Mouse (Mus musculus) kidney, postnatal 36 days (tissue): ENCODE data around the gene Cenpa.
A peak's percentile ranks its signal among the peaks of the same experiment; 100 is the strongest.

ENCODE experiments used
- DNase-seq, 2 experiments: peaks; one replicate each; pipeline ENCODE4 v3.0.0; 2021 to 2022; ENCODE audit warnings: mixed read lengths in 2 of 2

The Cenpa gene

GRCm38 (mm10) chr5:30666391-30667195 is at the start of gene Cenpa:
Gene Cenpa (plus strand): TSS chr5:30666777.
- DNase-seq: peak; percentile 92 to 99

DNA sequence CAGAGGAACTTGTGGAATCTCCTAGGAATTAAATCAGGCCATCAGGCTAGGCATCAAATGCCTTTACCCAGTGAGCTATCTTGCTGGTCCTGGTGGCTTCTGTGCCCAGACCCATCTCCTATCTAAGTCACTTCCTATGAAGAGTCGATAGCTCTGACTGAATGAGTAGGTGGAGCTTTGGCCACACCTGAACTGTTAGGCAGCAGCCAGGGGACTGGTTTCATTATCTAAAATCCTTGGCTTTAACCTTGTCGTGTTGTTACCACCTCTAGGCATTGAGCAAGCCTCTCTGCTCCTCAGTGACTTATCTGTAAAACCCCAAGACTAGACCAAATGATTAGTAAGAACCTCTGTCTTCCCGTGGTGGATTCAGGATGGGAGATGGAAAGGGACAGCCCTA is 49.2 kb upstream of the Cenpa start:
- DNase-seq: no peak

DNA sequence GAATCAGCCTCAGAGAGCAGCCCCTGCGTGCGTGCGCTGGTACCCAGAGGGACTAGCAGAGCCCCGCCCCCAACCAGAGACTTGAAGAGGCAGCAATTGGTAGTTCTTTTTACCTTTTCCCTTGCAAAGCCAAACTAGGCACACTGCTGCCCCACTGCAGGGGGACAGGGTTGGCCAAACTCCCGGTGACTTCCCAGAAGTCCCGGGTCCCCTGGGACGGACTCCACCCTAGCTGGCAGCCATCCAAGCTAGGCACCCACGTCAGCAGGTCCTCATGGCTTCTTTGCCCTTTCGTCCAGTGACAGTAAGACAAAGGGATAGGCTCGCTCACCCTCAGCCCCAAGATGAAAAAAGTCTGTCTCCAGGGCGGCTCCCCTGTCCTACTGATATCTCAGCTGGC is 48.7 kb upstream of the Cenpa start:
- DNase-seq: peak; percentile 49 to 70

DNA sequence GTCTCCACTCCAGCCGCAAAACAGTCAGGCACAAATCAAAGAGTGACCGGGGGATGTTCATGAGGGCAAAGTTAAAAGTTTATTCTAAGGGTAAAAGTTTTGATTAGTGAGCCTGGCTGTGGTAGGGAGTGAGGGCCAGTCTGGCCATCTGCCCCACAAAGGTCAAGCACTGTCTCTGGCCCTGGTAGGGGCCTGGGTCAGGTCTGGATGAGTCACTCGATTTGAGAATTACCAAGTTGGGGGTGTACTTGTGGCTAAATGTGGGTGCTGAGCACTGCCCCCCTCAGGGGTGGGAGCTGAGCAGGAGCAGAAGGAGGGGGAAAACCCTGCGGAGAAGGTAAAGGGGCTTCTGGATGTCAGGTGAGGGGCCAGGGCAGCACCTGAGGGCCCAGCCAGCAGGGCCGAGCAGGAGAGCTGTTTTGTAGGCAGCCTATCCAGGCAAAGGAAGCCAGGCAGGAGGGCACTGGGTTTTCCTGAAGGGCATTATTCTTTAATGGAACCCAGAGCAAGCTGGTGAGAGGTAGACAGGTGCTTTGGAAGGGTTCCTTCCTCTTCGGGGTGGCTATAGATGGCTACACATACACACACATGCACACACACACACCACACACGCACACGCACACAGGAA is 48.1 kb upstream of the Cenpa start:
- DNase-seq: no peak

DNA sequence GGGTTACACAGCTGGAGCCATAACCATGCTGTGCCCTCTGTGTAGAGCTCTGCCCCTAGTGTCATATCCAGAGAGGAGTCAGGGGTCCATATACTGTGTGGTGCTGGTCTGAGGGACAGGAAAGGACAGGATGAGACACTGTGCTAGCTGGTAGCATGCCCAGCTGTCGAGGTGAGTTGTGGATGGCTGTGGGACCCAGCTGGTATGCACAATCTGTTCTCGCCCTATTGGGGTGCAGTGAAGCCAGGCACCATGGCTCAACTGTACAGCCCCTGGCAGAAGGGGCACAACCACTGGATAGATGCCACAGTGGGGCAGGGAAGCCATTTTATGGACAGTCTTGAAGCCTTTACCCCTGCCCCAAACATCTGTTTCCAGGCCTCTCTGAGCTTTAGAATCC is 47.4 kb upstream of the Cenpa start:
- DNase-seq: no peak

DNA sequence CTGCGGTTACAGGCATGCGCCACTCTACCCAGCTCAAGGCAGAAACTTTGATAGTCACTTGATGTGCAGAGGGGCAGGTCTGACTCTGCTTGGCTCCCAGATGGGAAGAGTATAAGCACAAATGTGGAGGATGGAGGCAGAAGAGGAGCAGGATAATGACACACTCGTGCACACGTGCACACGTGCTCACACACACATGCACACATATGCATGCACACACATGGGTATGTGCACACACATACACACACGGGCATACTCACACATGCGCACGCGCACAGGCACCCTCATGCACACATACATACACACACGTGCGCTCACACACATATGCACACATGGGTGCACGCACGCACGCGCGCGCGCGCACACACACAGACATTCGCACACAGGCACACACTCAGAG is 46.0 kb upstream of the Cenpa start:
- DNase-seq: no peak

- no peak for DNase-seq
Measured at GRCm38 (mm10) chr5:30621211-30621790, 45.3 kb upstream of the Cenpa start.

DNA sequence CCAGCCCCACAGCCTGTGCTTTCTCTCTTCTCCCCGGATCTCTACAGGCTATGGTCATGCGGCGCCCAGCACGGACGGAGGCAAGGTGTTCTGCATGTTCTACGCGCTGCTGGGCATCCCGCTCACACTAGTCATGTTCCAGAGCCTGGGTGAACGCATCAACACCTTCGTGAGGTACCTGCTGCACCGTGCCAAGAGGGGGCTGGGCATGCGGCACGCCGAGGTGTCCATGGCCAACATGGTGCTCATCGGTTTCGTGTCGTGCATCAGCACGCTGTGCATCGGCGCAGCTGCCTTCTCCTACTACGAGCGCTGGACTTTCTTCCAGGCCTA is 44.8 kb upstream of the Cenpa start:
- DNase-seq: no peak

DNA sequence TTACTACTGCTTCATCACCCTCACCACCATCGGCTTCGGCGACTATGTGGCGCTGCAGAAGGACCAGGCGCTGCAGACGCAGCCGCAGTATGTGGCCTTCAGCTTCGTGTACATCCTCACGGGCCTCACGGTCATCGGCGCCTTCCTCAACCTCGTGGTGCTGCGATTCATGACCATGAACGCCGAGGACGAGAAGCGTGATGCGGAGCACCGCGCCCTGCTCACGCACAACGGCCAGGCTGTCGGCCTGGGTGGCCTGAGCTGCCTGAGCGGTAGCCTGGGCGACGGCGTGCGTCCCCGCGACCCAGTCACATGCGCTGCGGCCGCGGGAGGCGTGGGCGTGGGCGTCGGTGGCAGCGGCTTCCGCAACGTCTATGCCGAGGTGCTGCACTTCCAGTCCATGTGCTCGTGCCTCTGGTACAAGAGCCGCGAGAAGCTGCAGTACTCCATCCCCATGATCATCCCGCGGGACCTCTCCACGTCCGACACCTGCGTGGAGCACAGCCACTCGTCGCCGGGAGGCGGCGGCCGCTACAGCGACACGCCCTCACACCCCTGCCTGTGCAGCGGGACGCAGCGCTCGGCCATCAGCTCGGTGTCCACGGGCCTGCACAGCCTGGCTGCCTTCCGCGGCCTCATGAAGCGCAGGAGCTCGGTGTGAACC is 44.3 kb upstream of the Cenpa start:
- peak in 1 of 2 experiments; percentile 41 for DNase-seq

- no peak for DNase-seq
Measured at GRCm38 (mm10) chr5:30622841-30623185, 43.8 kb upstream of the Cenpa start.

DNA sequence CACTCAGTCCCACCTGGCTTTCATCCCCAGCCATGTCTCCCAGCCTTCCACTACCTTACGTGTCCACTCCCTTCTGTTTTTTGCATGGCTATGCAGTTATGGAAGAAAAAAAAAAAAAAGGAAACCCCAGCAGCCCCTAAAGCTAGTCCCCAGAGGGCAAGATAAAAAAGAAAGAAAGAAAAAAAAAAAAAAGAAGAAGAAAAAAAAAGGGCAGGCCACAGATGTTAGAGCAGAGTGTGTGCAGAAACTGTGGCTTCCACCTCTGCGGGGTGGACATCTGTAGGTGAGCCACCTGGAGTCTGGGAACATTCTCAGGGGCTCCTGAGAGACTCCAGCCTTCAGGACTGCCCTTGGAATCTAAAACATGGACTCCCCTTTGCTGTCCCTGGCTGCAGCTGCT is 43.2 kb upstream of the Cenpa start:
- DNase-seq: no peak

GRCm38 (mm10) chr5:30624311-30624710 is 42.3 kb upstream of the Cenpa start:
- no peak for DNase-seq

- DNase-seq: no peak
Measured at GRCm38 (mm10) chr5:30624908-30625307, 41.7 kb upstream of the Cenpa start.

GRCm38 (mm10) chr5:30625379-30625778 is 41.2 kb upstream of the Cenpa start:
- no peak for DNase-seq

- no peak for DNase-seq
Measured at GRCm38 (mm10) chr5:30626331-30627105, 40.1 kb upstream of the Cenpa start.

DNA sequence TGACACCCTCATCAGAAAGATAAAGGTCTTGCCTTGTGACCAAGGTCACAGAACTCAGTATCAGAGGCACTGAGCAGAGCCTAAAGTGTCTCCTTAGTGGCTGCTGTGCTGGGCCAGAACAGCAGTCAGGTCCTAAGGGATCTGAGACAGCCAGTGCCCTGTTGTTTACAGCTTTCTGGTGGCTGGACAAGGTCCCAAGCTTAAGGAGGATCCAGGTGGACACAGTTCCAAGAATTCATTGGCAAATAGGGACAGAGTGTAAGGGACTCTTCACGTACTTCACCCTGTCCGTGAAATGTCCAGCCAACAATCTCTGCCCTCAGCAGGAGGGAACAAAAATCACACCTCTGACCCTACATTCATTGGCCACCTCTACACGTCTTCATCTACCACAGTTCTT is 38.1 kb upstream of the Cenpa start:
- DNase-seq: peak in 1 of 2 experiments; percentile 5

DNA sequence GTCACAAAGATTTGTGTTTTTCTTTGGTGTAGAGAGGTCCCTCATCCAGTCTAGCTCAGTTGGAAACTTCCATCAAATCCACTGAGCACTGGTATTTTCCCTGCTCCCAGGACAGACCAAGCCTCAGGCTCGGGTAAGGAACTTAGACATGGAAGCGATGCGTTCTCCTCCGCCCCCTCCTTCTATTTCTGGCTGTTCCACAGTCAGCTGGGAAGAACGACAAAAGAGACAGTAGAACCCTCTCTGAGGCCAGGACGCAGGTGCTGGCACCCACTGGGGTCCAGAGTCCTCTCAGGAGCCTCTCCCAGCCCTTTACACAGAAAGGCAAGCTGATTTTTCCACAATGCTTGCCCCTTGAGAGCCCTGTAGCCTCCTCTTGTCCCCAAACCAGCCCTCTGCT is 36.2 kb upstream of the Cenpa start:
- no peak for DNase-seq

DNA sequence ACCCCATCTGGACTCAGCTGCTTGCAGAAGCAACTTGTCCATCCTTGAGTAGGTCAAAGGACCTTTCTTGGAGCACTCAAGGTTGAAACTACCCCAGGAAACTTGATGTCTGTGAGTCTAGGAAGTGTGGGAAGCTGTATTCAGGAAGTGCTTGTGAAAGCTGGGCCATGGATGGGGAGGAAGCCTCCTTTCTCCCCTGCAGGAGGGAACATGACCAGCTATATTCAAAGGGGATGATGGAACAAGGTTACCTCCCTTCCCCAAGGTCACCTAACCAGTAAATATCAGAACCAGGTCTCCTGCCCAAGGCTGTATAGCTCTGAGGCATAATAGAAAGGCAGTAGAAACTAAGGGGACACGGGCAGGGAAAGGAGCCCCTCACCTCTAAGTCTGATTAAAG is 34.4 kb upstream of the Cenpa start:
- DNase-seq: no peak

GRCm38 (mm10) chr5:30636994-30637393 is 29.6 kb upstream of the Cenpa start:
- DNase-seq: no peak

GRCm38 (mm10) chr5:30638041-30638440 is 28.5 kb upstream of the Cenpa start:
- peak; percentile 82 to 92 for DNase-seq

DNA sequence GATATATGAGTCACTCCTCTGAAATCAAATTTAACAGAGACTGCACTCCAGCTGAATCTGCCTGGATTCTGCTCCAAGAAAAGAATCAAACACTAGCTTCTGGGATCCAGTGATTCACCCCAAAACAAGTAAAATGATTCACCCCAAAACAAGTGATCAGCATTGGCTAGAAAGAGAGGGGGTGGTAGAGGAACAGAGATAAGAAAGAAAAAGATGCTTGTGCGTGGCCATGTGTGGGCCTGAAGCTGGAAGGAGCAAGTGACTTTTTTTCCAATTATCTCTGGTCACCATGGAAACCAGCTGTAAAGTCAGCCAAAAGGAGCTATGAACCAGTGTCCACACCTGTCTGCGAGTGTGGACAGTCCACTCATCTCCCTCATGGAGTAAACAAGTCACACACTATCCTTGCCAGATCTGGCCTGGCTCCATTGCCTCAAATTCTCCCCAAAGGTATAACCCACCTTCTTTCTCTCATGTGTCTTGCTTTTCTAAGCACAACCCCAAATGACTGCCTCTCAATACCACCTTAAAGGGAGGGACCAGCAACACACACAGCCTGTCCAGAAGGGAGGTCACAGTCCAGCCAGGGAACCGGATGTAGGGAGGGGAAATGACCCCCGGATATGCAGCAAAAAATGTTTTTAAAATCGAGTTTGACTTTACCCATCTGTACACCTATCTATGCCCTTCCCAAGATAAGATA is 22.9 kb upstream of the Cenpa start:
- peak; percentile 33 to 34 for DNase-seq

GRCm38 (mm10) chr5:30646036-30646435 is 20.5 kb upstream of the Cenpa start:
- peak; percentile 59 to 67 for DNase-seq
